Mouse (Mus musculus): ENCODE measurements around the gene Abca12.

Gene Abca12

DNA sequence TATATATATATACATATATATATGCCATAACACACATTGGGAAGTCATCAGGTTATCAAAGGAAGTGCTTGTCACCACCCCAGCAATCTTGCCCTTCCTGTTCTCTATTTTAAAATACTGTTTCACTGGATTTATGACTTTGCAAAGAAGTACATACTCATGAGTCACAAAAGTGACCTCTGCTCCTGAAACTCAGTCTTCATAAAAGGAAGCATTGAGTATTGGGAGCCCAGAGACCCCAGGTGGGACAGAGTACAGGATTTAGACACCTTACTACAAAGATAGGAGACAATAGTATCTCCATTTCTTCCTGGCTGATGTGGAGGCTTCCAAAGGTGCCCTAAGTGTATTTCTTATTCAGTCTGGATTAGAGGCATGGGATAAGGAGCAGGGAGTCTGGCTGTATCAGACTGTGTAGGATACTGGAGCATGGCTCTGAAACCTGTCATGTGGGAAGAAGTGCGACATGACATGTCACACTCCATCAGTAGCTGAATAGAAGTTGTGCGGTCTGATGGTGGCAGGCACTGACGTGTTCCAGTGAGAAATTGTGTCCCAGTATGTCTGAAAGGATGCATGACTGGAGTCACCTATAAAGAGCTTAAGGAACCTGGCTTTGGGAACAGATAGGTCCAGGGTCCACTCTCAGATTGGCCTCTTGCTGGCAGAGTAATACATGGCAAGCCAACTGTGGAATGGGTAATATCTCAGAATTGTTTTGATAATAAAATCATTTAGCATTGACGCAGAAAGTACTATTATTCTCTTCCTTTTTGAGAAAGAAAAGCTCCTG is 76.0 kb downstream of the Abca12 start:
- no peak for DNase-seq (ENCODE audit: low spot score)

DNA sequence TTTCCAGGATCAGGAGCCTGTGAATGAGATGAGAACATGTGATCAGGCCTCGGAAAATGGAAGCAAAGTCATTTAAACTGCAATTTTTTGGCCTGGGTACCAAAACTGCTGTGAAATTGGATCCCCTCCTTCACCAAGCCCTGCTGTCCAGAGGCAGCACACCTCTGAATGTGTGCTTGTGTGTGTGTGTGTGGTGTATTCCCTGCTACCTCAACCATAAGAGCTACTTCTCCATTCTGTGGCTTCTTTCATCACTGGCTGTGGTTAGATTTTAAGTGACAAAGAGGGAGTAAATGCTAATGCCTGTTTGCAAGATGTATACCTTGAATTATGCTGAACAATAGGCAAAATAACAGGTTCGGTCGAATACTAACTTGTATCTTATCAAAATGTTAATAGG is 84.4 kb downstream of the Abca12 start:
- DNase-seq (ENCODE audit: low spot score): no peak

DNA sequence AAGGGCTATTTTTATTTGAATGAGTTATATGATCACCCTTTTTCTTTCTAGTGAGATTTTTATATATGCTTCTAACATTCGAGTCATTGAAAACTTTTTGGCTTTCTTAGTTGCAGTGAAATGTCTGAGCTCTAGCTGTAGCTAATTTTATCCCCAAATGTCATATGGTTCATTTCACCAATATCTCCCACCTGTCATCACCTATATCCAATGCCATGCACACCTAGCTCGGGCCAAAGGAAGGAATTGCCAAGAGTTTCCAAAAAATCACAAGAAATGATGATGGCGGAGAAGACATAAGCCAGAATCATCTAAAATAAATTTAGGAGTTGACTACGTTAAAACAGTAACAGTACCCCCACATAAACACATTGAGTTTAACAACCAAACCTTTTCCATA is 102.5 kb downstream of the Abca12 start:
- no peak for DNase-seq (ENCODE audit: low spot score)

DNA sequence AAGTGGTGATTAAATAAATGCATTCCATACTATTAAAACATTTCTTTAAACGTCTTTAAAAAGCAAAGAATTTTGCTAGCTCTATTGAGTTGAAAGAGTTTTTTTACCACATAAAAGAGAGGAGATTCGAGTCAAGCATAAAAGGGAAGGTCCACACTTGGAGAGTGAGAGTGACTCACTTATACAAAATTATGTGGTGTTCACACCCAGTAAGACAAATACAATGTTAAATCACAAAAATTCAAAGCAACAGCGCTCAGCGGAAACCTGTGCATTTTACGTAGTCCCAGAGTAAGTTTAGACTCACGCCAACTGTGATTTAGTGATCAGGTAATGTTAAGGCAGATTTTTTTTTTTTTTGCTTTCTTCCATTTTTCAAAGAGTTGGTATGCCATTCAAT is 104.1 kb downstream of the Abca12 start:
- no peak for DNase-seq (ENCODE audit: low spot score)

DNA sequence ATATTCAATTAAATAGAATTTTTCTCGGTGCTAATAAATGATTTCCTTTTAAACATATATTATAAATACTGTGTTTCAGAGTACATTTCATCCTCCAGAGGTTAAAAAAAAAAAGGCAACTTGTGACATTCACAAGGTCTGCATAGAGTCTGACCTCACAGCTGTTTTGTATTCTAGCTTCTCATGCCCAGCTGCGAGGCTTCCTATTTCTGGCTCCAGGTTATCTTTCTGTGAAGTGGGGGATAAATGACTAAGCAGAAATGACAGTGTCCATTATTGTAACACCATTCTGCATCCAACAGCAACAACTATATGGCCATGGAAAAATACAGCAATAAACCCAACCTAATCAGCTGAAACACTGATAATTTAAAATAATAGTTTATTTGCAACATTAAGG is 107.3 kb downstream of the Abca12 start:
- no peak for DNase-seq (ENCODE audit: low spot score)

DNA sequence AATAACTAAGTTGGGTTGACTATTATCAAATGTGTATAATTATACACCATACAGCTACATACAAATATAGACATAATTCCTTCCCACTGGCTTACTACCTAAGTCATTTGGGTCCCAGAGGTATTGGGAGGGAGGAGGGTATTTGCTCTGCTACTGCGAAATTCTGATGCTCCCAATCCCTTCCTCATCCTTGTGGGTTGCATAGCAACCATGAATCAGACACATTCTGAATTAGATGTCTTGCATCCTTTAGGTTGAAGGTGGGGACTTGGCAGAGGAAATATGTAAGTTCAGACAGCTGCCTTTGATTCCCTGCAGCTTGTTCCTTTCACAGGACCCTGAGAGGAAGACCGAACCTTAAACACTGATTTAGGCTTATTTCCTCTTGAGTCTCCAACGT is 108.5 kb downstream of the Abca12 start:
- no peak for DNase-seq (ENCODE audit: low spot score)

DNA sequence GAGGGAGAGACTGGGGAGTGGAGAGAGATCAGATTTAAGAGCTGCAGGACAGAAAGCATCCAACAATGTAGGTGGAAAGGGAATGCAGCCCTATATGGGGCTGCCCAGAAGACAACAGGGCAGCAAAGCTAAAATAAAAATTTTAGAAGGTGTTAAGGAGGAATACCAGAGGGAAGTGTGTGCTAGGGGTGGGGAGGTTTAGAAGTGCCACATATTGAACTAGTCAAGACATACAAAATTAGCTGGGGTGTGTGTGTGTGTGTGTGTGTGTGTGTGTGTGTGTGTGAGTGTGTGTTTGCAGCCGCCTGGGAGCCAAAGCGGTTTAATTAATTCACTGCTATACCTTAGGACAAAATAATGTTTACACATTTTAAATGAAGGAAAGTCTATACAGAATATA is 110.1 kb downstream of the Abca12 start:
- DNase-seq (ENCODE audit: low spot score): no peak

DNA sequence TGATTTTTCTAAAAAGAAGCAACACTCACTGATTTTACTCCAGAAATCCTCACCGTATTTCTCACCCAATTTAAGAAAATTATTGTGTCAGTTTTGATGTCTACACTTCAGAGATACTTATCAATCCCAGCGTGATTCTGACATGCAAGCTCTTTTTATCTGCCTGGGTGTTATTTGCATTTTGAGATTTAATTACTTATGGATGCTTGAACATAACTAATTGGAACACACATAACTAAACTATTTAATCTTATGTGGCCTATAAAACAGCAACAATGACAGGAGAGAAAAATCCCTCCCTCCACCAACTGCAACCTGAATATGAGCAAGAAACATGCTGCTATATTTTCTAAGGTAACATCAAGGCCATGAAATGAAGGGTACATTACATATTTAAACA is 117.7 kb downstream of the Abca12 start:
- DNase-seq (ENCODE audit: low spot score): no peak

DNA sequence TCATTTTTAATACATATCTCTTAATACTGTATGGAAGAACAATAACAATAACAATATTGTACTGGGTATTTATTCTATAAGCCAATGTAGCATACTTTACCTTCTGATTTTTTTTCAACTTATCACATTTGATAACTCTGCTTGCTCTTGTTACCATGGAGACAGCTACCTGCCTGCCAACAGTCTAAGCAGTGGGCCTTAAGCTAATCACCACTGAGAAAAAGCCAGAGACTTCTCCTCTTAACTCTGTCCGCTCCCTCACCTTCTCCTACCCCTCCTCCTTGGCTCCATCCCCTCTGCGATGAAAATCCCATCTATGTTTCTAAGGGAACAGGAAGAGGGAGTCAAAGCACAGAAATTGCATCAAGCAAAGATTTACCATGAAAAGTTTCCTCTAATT is 118.1 kb downstream of the Abca12 start:
- no peak for DNase-seq (ENCODE audit: low spot score)

DNA sequence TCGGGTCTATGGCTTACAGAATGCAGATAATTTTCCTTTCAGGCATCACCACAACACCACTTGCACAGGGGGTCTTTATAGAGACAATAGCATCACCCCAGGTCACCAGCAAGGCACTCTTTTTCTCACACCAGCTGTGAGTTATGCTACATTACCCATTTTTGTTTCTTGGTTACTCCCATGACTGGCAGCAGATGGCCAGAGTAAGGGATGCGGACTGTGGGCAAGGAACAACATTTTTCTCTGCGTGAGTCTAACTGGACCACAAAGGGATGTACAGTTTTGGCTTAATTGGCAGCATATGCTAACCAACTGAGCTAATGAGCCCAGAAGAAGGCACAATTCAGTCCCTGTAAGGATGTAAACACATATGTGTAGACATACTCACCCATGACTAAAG is 122.8 kb downstream of the Abca12 start:
- no peak for DNase-seq (ENCODE audit: low spot score)

DNA sequence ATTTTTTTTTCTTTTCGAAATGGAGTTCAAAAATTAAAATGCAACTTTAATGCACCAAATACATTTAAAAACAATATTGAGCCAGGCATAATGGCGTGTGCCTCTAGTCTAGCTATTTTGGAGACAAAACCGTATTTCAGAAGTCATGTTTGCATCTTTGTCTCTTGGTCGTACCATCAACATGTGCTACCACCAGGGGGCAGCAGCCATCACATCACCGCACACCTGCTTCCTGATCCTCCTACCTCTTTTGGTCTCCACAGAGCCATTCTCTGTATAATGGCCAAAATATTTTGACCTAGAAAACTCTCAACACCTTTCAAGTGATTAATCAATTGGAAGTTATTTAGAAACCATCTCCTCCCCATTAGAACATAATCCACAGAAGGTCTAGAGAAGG is 125.2 kb downstream of the Abca12 start:
- no peak for DNase-seq (ENCODE audit: low spot score)

DNA sequence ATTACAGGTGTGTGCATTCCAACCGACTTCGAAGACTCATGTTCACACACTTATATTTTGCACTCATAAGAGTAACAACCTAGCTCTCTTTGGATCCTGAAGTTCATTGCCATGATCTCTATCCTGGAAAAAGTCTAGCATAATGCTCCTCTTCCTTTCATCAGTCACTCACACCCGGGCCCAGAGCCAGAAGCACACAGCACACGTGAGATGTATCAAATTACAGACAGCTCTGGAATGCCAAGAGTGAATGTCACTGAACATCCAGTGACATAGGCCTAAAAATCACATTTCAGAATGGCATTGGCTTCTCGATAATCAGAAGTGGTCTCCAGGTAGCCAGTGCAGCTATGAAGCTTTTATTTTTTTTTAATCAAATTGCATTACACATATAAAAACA is 137.8 kb downstream of the Abca12 start:
- no peak for DNase-seq (ENCODE audit: low spot score)

DNA sequence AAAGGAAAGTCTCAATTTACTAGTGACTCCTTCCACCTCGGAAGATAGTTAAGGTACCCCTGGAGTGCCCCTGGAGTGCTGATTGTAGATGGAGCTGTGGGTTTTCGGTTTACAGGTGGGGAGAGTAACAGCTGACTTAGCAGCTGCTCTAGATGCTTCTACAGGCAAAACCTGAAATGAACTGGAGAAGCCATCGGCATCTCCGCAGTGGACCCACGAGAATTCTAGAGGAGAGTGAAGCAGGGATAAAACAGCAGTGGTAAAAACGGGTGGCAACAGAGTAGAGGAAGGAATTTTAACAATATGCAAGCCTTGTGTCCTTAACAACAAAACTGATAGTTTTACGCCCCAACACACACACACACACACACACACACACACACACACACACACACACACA is 142.2 kb downstream of the Abca12 start:
- DNase-seq (ENCODE audit: low spot score): no peak

DNA sequence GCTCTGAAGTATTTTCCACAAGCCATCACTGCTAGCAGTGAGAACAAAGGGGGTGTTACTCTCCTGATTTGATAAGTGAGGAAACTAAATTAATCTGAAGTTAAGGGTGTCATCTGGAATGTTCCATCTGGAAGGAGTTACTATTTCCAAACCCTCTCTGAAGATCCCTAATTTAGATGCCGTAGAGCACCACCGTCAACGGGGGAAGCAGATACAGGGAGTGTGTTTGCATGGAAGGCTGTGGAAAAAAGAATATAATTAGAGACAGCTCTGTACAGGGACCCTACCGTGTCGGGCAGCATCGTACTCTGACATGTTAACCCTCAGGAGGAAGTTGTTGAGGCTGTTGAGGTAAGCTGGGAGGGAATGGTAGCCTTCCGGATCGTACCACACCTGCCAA is 142.6 kb downstream of the Abca12 start:
- DNase-seq (ENCODE audit: low spot score): no peak

DNA sequence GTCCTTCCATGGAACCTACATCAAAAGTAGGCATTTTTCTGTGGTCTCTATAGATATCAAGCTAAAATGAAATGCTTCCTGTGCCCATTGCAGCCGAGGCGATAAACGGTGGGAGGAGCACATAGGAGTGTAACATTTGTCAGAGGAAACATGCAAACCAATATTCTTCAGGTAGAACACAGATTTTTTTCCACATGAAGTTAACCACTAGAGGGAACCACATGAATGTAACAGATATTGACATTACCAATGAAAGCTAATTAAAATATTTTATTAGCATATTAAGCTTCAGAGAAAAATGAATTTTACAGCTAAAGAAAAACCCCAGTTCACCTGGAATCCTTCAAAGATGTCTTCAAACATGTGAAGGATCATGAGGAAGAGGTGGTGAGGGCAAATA is 144.6 kb downstream of the Abca12 start:
- no peak for DNase-seq (ENCODE audit: low spot score)

DNA sequence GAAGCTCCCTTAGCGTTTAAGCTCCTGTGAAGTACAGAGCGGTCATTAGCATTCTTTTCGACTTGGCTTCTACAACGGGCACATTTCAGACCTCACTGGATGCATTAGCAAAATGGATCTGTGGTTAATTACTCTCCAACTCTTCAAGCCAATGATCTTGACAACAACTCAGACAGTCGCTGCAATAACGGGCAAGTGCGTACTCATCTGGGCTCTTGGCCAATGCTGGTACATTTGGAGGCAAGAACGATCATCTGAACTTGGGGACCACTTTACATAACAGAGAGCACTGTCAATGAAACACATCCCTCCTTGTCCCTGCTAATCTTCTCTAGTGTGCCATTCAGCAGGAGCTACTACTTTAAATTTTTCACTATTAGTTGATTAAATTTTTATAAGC is 148.1 kb downstream of the Abca12 start:
- no peak for DNase-seq (ENCODE audit: low spot score)

DNA sequence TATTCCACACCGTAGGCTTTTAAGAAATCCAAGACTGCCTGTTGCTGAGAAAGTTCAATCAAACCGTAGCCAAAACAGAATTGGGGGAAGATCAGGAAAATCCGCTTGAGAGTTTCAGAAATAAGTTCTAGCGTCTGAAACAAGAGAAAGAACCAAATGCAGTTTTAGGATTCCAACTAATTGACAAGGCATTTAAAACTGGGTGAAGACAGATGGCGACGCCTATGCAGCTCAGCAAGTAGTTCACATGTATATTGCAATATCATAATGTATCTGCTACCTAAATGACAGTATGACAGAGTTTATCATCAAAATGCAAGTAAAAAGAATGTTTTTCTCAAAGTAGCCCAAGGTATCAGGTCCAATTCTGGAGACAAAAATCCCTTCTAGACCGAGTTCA is 151.2 kb downstream of the Abca12 start:
- DNase-seq (ENCODE audit: low spot score): no peak

DNA sequence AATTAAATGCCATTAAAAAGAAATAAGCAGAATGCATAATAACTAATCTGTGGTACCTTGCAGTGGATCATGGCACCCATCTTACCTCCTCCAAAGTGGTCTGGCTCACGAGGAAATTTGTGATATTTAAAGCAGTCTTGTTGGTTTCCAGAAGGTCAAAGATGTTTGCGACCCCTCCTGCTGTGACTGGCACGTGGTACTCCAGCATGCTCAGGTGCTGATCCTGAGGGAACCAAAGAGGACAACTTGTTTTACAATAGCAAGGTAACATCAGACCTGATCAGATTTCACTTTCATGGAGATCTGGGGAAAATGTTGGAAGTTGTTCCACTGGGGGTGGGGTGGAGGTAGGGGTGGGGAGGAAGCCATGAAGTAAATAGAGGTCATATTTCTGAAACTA is 170.1 kb downstream of the Abca12 start:
- DNase-seq (ENCODE audit: low spot score): no peak

DNA sequence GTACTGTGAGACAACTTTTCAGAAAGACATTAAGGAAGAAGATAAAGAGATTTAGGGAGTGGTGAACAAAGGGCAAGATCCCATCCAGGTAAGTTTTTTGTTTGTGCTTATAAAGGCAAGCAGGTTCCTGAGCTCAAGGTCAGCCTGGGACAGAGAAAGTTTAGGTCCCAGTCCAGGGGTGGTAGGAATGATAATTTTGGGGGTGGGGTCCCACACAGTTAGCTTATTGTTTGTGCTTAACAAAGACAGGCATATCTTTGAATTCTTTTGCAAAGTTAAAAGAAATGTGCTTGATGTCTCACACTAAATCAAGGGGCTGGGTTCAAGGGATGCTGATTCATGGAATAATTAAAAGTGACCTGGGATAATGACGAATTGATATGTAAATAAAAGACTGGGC is 173.3 kb downstream of the Abca12 start:
- DNase-seq (ENCODE audit: low spot score): no peak

DNA sequence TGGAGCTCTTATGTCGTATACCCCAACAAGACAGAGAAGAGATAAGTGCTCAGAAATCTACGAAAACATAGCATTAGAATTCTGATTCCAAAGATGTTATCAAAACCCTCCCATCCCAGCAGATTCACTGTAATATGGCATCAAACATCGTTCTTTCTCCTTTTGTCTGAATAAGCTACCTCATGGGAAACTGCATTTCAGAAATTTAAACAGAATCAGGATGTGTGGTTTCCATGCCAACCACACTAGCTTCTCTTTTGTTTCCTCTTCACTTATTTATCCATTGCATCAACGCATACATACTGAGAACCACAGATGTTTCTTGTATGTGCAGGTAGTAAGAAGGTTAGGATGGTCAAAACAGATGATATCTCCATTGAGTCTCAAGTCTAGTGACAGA is 175.1 kb downstream of the Abca12 start:
- DNase-seq (ENCODE audit: low spot score): no peak

DNA sequence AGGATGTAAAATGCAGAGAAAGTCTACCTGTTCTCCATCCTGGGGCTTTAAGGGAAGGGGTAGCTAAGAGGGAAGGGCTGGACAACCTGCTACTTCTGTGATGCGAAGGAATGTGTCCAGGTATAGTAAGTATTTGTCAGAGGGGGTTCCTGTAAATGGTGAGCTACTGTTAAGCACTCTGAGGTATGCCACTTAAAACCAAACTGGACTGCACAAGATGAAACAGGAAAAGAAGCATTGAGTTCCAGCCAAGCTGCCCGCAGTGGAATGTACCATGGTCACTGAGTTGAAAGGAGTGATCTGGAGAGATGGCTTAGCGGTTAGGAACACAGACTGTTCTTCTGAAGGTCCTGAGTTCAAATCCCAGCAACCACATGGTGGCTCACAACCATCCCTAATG is 179.4 kb downstream of the Abca12 start:
- no peak for DNase-seq (ENCODE audit: low spot score)

DNA sequence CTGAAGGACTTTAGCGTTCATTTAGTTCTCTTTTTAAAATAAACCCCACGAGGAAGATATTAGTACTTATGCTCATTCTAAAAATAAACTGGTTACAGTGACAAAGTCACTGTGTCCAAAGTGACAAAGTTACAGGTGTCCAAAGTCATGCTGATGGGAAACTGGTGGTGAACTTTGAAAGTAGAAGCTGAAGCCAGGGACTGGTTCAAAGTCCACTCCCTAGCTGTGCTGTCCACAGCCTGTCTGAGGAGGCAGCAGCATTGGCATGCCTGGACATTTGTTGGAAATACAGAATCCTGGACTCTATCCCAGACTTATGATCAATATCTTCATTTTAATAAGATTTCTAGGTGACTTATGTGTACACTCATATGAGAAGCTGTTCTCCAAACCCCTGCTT is 183.5 kb downstream of the Abca12 start:
- no peak for DNase-seq (ENCODE audit: low spot score)

DNA sequence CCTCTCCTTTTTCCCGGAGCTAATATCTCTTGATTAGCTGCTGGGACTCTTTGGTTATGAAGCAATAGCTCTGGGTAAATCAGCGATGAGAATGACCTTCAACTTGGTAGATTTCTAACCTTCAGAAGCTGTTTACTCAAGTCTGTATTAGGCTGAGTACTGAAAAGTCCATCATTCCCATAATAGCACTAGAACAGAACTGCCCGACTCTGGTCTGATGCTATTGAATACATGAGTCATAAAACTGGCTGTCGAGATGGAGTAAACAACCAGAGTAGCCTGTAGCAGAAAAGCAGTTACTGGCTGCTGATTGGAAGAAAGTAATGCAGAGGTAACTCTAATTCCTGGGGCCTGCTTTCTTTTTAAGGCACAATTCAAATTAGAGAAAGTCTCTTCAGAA is 211.1 kb downstream of the Abca12 start:
- no peak for DNase-seq (ENCODE audit: low spot score)

DNA sequence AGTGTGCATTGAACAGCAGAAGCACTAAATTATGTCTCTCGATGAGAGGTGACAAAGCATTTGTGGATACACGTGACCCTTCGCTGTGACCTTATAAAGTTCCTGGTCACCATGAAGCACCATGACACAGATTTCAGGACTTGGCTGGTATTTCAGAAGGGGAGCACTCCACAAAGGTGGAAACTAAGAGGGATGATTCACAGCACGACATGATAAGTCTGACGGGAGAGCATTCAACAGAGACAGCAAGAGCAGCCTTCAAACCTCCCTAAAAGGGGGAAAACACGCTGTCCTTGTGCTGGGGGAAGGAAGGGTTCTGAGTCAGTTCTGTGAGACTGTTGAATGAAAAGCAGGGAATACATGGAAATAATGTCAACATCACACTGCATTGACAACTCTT is 218.5 kb downstream of the Abca12 start:
- DNase-seq (ENCODE audit: low spot score): no peak

DNA sequence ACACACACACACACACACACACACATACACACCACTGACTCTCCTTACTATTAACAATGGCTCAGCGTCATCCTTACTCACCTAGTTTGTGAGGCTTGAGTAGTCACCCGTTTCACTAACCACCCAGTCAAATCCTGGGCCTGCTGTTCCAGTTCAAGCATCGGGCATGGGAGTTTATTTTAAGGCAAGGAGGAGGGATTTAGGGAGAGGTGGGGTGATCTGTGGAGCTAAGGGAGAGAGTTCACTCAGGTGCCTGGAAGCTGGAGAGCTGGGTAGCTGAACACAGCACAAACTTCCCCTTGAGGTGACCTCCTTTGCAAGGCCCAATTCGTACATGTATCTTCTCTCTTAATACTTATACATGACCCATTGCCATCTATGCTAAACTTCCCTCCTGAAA is 219.4 kb downstream of the Abca12 start:
- no peak for DNase-seq (ENCODE audit: low spot score)

Data from ovary, adult 18-20 months (tissue).